Mouse (Mus musculus) C2C12 (cell line): ENCODE data around the gene Pla2g15. TPM values are rescaled to one million over a fixed set of nuclear protein-coding genes. Genes with fewer than 3 reads are reported as not detected.

Source experiments
- H3K27me3 ChIP-seq: one replicate; pipeline ENCODE4 v1.6.1; 2011; ENCODE audit not compliant: control insufficient read depth, insufficient read depth, insufficient read length
- H3K36me3 ChIP-seq: one replicate; pipeline ENCODE4 v1.6.1; 2011; ENCODE audit not compliant: control insufficient read depth, insufficient read depth
- H3K4me3 ChIP-seq: one replicate; pipeline ENCODE4 v1.5.1; 2011; ENCODE audit warnings: mild to moderate bottlenecking, control low read depth; ENCODE audit not compliant: poor library complexity, insufficient read depth, severe bottlenecking
- H3K79me2 ChIP-seq: one replicate; pipeline ENCODE4 v1.6.1; 2011; ENCODE audit not compliant: control insufficient read depth, insufficient read depth
- H3K79me3 ChIP-seq: one replicate; pipeline ENCODE4 v1.6.1; 2011; ENCODE audit warnings: low read depth, control low read depth
- H3ac ChIP-seq: one replicate; pipeline ENCODE3; 2011; ENCODE audit warnings: low read depth; ENCODE audit not compliant: control insufficient read depth, insufficient read length
- CEBPB ChIP-seq: IDR thresholded peaks from one replicate; pipeline ENCODE4 v1.6.1; 2011; ENCODE audit warnings: low read depth, mild to moderate bottlenecking, control low read depth, moderate library complexity
- CTCF ChIP-seq: IDR thresholded peaks from one replicate; pipeline ENCODE4 v1.5.1; 2011; ENCODE audit not compliant: control insufficient read depth, insufficient read depth, insufficient read length
- FOSL1 ChIP-seq: IDR thresholded peaks from one replicate; pipeline ENCODE4 v1.8.0; 2011; ENCODE audit warnings: mild to moderate bottlenecking, low read length; ENCODE audit not compliant: poor library complexity, insufficient read depth, severe bottlenecking
- MAX ChIP-seq: IDR thresholded peaks from one replicate; pipeline ENCODE4 v1.6.1; 2011; ENCODE audit warnings: mild to moderate bottlenecking, control low read depth
- MYOD1 ChIP-seq: IDR thresholded peaks from one replicate; pipeline ENCODE4 v1.6.1; 2011; ENCODE audit warnings: low read depth; ENCODE audit not compliant: control insufficient read depth, insufficient read length
- MYOG ChIP-seq: IDR thresholded peaks from one replicate; pipeline ENCODE4 v1.6.1; 2011; ENCODE audit not compliant: control insufficient read depth, insufficient read length; ENCODE audit errors: extremely low read depth
- USF1 ChIP-seq: IDR thresholded peaks from one replicate; pipeline ENCODE4 v1.6.1; 2011; ENCODE audit warnings: low read depth, mild to moderate bottlenecking, control low read depth, moderate library complexity
- polyA plus RNA-seq: library from polyadenylated mRNA; unstranded; fragments of >200 nt; fragmentation: generic; extraction: Trizol; gene quantifications from one replicate; pipeline ENCODE4 v1.2.1, GENCODE M21; 2012; ENCODE audit warnings: missing spikeins

The Pla2g15 gene
- polyA plus RNA-seq, 1 experiment = 13.0 TPM

DNA sequence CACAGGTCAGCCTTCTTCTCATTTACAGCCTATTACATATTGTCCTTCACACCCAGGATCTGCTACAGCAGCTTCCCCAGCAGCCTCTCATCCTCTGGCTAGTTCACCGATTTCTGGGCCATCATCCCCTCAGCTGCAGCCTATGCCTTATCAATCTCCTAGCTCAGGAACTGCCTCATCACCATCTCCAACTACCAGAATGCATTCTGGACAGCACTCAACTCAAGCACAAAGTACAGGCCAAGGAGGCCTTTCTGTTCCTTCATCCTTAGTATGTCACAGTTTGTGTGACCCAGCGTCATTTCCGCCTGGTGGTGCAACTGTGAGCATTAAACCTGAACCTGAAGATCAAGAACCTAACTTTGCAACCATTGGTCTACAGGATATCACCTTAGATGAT is 41.5 kb upstream of the Pla2g15 start:
- H3K36me3 ChIP-seq = peaks cover 36% of the 10 kb centered on the region
- TF ChIP-seq CTCF (no peak), FOSL1 (no peak), MYOD1 (no peak), USF1 (no peak)
- H3K79me2 ChIP-seq = no peaks in the 10 kb centered on the region
- peaks cover 1% of the 10 kb centered on the region for H3K79me3 ChIP-seq
- no peak overlapping the region for H3K4me3 ChIP-seq
- H3ac ChIP-seq = no peak overlapping the region
- H3K27me3 ChIP-seq = no peaks in the 10 kb centered on the region

DNA sequence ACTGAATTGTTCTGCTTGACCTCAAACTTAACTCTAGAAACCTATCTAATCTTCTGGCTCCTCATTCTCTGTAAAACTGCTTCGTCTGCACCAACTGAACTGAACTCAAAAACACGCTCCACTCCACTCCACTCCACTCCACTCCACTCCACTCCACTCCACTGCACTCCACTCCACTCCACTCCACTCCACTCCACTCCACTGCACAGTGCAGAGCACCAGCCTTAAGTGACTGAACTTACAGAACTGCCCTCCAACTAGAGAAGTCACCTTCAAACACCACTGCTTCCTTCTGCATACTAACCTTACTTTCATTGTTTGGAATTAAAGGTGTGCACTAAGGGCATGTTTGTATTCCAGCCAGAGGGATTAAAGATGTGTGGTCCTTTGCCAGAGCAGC is 38.2 kb upstream of the Pla2g15 start:
- H3K36me3 ChIP-seq = peaks cover 25% of the 10 kb centered on the region
- TF ChIP-seq MYOG = no peak
- TF ChIP-seq MAX = no peak
- TF ChIP-seq FOSL1 = no peak
- TF ChIP-seq CTCF = no peak
- no peak for TF ChIP-seq CEBPB
- no peak for TF ChIP-seq USF1
- no peak for TF ChIP-seq MYOD1

DNA sequence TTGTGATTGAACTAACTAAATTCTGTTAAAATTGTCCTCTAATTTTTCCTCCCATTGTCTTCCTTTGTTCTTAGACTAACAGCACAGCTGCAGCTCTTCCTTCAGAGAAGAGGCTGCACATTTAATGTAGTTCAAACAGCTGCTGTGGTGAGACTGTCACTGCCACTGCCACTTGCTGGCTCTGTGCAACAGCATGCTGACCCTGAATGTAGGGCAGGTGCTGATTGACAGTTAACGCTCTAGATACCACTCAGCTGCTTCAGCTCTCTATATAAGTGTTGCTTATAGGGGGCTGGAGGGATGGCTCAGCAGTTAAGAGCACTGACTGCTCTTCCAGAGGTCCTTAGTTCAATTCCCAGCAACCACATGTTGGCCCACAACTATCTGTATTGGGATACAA is 37.7 kb upstream of the Pla2g15 start:
- Histone ChIP-seq H3K4me3 (no peak overlapping the region), H3K36me3 (peaks cover 25% of the 10 kb centered on the region)
- no peak for TF ChIP-seq MYOG
- no peak for TF ChIP-seq FOSL1
- no peak for TF ChIP-seq CEBPB
- TF ChIP-seq MYOD1 = no peak
- no peak for TF ChIP-seq MAX
- TF ChIP-seq CTCF = no peak
- no peak for TF ChIP-seq USF1

More for the DNA sequence above, 38.2 kb upstream of the Pla2g15 start:
- Histone ChIP-seq H3ac (no peak overlapping the region), H3K79me3 (no peaks in the 10 kb centered on the region), H3K4me3 (no peak overlapping the region), H3K79me2 (no peaks in the 10 kb centered on the region), H3K27me3 (no peaks in the 10 kb centered on the region)

DNA sequence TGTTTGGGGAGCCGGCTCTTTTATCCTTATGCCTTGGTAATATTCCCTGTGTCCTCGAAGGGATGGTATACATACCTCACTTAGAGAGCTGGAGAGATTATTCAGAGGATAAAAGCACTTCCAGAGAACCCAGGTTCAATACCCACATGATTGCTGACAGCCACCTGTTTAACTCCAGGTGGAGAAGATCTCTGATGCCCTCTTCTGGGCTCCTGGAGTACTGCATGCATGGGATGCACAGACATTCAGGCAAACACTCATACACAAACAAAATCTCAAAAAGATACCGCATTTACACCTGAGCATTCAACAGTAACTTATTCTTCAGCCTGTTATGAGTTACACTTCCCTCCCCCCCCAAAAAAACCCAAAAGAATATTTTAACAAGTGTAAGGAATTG is 34.3 kb upstream of the Pla2g15 start:
- TF ChIP-seq MAX = no peak
- peaks cover 14% of the 10 kb centered on the region for H3K36me3 ChIP-seq
- no peaks in the 10 kb centered on the region for H3K27me3 ChIP-seq
- H3K79me3 ChIP-seq = no peaks in the 10 kb centered on the region
- no peaks in the 10 kb centered on the region for H3K79me2 ChIP-seq
- no peak overlapping the region for H3ac ChIP-seq
- no peak overlapping the region for H3K4me3 ChIP-seq

More for the DNA sequence above, 37.7 kb upstream of the Pla2g15 start:
- Histone ChIP-seq H3K79me2 (no peaks in the 10 kb centered on the region), H3K79me3 (no peaks in the 10 kb centered on the region), H3ac (no peak overlapping the region), H3K27me3 (no peaks in the 10 kb centered on the region)

DNA sequence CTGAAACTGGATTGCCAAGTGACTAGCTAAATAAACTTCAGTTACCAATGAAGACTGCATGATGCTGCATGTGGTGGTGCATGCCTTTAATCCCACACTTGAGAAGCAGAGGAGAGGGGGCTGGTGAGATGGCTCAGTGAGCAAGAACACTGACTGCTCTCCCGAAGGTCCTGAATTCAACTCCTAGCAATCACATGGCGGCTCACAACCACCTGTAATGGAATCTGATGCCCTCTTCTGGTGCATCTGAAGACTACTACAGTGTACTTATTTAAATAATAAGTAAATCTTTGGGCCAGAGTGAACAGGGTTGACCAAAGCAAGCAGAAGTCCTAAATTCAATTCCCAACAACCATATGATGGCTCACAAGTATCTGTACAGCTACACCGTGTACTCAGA is 26.8 kb upstream of the Pla2g15 start:
- Histone ChIP-seq H3K36me3 (peaks cover 33% of the 10 kb centered on the region), H3K4me3 (no peak overlapping the region), H3ac (no peak overlapping the region), H3K79me2 (no peaks in the 10 kb centered on the region), H3K79me3 (no peaks in the 10 kb centered on the region), H3K27me3 (no peaks in the 10 kb centered on the region)
- TF ChIP-seq FOSL1 = no peak
- no peak for TF ChIP-seq MYOD1
- no peak for TF ChIP-seq USF1
- TF ChIP-seq MAX = no peak
- no peak for TF ChIP-seq CTCF
- no peak for TF ChIP-seq CEBPB

DNA sequence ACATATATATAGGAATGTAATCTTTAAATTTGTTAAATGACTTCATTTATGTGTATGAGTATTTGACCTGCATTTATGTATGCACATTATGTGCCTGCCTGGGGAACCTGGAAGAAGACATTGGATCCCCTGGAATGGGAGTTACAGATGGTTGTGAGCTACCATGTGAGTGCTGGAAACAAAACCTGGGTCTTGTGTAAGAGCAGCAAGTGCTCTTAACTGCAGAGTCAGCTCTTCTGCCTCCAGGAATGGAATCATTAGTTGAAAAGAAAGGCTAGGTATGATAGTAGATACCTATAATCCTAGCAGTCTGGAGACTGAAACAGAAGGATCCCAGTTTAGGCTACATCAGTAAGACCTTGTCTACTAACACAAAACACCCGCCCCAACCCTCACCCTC is 24.1 kb upstream of the Pla2g15 start:
- Histone ChIP-seq H3ac (no peak overlapping the region), H3K36me3 (peaks cover 36% of the 10 kb centered on the region), H3K79me2 (no peaks in the 10 kb centered on the region), H3K79me3 (no peaks in the 10 kb centered on the region), H3K4me3 (no peak overlapping the region), H3K27me3 (no peaks in the 10 kb centered on the region)
- TF ChIP-seq CEBPB = no peak
- TF ChIP-seq USF1 = no peak
- TF ChIP-seq MYOG = no peak
- TF ChIP-seq MAX = no peak
- TF ChIP-seq FOSL1 = no peak
- no peak for TF ChIP-seq MYOD1
- TF ChIP-seq CTCF = no peak

DNA sequence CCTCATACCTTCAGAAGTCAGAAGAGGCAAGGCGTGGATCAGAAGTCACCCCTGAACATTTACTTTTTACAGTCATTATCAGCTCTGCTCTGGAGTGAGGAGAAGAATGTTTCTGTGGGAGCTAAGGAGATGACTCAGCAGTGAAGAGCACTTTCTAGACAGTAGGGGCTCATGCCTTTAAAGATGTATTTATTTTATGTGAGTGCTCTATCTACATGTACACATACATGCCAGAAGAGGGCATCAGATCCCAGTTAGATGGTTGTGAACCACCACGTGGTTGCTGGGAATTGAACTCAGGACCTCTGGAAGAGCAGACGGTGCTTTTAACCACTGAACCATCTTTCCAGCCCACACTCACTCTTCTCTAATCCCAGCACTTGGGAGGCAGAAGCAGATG is 23.1 kb upstream of the Pla2g15 start:
- H3K27me3 ChIP-seq = no peaks in the 10 kb centered on the region
- no peak overlapping the region for H3K4me3 ChIP-seq
- H3ac ChIP-seq = no peak overlapping the region
- H3K79me3 ChIP-seq = no peaks in the 10 kb centered on the region
- TF ChIP-seq USF1 = peak; percentile 46
- TF ChIP-seq CTCF = no peak
- no peak for TF ChIP-seq MYOG
- TF ChIP-seq MAX = peak; percentile 34
- TF ChIP-seq FOSL1 = no peak
- TF ChIP-seq CEBPB = no peak
- TF ChIP-seq MYOD1 = no peak
- no peaks in the 10 kb centered on the region for H3K79me2 ChIP-seq
- peaks cover 36% of the 10 kb centered on the region for H3K36me3 ChIP-seq
